Mouse (Mus musculus) 3T3-L1 (cell line): Measurements from ENCODE around the gene Ccer1.
"Not testable (repeated sequence)": the region's sequence is repeated elsewhere in the genome, so short reads cannot be mapped to it uniquely, and the experiment has no call there.

ENCODE experiments used
- DNase-seq: peaks from one replicate; pipeline ENCODE4 v3.0.0-alpha.2; 2015; ENCODE audit warnings: low read depth, low spot score

The Ccer1 gene

DNA sequence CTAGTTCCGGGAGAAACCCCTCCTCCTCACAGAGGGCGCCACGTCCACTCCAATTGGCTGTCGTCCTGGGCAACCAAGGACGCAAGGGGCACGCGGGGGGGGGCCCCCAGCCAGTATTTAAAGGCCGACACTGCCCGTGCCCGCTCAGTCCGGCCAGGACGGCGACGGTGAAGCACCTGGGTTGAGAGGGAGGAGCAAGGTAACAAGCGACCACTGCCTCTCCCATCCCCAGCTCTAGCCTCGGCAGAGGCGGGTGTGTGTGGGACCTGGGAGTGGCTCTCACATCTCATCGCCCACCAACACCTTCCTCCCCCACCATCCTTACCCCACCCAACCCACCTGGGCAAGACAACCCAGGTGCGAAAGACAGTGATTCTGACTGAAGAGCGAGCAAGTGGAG, at the start of gene Ccer1:
Gene Ccer1 (plus strand): TSS at position 147 of the 400 bp plus-strand sequence.
- no peak for DNase-seq

DNA sequence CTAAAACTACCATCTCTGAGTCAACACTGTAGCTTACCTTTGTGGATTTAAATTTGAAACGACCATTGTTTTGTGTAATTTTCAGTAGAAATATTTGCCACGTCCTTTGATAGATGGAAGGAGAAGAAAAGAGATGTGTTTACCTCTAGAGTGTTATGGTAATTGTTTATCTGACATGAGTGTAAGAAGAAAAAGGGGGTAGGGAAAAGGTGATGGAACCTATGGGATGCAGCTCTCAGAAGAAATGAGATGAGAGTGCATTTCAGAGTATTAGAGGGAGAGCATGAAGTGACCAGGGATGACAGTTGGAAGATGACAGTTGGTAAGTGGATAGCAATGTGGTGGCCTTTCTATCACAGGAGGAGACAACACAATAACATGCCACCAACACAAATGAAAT, 49.1 kb upstream of the Ccer1 start, which contains the start of gene Epyc:
Gene Epyc (plus strand): TSS at position 301 of the 400 bp plus-strand sequence.
- no peak for DNase-seq

DNA sequence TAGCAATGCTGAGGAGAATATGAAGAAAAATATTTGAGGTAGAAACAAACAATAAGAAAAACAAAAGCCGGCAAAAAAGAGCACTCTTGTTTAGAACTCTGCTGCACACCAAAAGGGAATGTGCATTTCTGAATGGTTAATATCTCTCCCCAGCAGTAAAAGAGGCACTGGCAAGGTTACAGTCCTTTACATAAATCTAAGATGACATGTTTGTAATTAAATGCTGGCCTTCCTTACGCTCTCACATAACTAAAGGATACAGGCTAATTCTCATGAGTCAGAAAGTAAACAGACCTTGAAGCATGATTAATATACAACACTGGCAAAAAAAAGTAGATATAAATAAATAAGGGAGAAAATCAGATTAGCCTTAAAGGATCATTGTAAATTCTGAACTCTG, 42.5 kb upstream of the Ccer1 start:
- DNase-seq: peak; percentile 66

DNA sequence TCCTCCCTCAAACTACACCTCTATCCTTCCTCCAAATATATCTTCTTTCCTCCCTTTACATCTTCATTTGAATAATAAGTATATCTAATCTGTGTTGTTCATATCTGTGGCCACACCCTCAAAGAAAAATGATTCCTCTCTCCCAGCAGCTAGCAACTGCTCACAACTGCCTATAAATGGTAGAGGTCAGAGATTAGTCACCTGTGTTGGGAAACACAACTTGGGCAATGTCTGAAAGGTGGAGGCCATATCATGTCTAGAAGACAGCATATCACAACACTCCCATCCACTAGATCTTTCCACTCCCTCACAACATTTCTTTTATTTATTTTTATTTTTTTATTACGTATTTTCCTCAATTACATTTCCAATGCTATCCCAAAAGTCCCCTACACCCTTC, 33.4 kb upstream of the Ccer1 start:
- no peak for DNase-seq

DNA sequence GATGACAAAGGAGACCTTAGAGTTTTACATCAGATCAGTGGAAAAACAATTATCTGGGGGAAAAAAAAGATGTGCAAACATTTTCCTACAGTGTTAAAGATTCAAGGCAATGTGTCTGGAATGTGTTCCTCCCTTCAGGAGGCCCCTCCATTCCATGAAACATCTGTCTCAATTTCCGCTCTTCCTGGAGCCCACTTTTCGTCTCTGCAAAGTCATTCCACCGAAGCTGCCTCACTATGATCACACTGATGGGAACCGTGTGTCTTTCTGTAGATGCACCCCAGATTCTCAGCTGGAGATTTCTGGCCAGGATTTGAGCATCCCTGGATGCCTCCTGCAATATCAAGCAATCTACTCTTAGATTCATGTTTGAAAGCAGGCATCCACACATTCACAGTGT, 24.2 kb upstream of the Ccer1 start:
- DNase-seq: no peak

DNA sequence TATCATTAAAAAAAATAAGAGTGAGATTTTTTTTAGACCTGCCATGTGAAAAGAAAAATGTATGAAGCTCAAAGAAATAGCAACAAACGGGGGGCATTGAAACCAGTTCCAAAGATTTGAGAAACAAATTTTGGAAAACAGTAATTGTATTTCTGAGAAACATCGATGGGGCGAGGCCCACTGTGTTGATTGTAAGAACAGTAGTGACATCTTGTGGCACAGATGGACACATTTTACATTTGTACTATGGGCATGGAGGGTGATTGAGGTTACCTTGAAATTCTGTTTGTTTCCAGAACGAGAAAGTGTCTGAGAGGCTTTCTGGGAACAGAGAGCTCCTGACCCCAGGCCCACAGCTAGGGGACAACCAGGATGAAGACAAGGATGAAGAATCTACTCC, 22.7 kb upstream of the Ccer1 start:
- peak; percentile 77 for DNase-seq

DNA sequence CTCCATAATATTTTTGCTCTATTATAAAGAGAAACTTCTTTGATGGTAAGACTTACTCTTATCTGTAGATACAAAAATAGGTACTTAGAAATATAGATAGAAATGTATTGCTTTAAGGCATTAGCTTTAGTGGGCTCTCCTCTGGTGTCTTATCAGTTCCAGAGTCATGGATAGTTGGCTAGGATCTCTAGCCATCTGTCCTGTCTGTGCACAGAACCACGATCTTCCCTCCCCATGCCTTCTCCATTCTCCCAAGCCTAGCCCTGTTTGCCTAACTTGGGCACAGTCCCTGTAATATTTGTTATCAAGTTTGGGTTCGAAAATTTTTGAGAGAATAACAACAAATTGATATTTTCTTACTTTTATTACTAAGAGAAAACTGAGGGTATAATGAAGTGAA, 19.6 kb upstream of the Ccer1 start:
- DNase-seq: no peak

DNA sequence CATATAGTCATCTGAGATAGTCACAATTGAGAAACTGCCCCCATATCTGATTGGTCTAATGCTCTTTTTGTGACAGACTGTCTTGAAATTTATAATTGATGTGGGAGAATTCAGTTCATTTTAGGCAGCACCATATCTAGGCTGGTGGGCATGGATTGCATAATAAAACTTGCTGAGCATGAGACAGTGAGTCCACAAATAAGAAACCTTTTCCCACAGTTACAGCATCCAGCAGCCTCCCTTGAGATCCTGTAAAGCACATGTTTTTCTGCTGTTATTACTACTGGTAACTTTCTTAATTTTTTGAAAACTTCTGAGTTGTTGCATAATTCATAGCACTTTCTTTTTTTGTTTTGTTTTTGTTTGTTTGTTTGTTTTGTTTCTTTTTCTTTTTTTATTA, 9.9 kb upstream of the Ccer1 start:
- DNase-seq: no peak

DNA sequence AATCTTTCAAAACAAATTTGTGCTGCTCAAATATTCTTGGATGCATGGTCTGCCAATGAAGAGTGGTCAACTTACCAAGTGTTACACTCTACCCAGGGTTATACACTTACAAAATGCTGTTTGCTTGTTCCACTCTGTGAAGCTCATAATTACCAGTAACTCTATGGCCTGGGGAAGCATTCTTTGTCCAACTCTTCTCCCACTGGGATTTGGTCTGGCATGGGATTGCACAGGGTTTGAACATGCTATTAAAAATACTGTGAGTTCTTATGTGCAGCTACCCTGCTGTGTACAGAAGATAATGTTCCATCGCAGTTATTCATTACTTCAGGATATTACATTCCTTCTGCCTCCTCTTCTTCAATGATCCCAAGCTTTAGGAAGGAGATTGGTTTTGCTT, 5.7 kb upstream of the Ccer1 start:
- DNase-seq: no peak

DNA sequence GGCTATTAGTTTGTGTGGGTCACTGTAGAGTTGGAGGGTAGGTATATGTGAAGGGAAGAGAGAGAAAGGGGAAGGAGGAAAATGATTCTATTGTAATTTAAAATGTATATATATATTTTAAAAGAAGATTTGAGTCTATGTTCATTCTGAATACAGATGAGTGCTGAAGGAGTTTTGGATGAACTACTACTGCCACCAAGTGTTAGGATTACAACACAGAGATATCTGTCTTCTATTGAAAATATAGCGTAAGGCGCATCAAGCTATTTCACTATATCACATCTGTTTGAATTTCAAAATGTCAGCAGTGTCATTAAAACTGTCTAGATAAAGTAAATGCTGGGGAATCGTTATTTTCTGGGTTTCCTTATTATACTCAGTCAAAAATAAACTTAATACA, 3.4 kb upstream of the Ccer1 start:
- DNase-seq: peak; percentile 56

DNA sequence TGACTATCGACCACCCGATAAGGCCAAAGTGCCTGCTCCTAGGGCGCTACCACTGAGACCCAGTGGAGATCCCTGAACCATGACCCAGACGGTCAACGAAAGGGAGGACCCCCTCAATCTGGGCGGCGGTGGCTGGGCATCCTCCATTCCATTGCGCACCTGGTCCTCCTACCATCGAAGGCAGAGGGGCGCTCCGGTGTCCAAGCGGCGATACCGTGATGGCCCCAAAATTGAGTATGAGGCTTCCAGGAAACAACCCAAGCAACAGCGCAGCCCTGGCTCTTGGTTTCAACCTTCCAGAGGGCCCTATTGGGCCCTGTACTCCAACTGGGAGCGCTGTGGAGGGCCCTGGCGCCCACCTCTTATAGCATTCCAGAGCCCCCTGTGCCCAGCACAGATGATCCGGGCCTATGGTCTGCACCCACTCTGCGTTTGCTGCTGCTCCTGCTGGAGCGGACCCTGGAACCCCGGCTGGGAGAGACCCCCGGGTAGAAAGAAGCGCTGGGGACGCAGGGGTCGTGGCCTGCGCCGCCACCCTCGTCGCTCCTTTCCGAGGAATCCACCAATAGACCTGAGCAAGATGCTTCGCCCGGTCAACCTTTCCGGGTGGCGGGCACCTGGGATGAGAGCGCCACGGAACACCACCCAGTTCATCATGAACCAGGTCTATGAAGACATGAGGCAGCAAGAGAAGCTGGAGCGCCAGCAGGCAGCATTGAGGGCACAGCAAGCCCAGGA, 708 bp downstream of the Ccer1 start:
- DNase-seq: no peak

DNA sequence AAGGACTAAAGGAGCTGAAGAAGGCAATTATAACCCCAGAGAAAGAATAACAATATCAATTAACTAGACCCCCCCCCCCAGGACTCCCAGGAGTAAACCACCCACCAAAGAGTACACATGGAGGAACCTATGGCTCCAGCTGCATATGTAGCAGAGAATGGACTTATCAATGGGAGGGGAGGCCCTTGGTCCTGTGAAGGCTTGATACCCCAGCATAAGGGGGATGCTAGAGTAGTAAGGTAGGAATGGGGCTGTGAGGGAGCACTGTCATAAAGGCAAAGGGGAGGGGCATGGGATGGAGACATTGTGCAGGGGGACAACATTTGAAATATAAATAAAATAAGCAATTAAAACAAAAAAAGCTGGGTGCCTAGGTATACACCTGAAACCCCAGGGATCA, 9.5 kb downstream of the Ccer1 start:
- DNase-seq: no peak

DNA sequence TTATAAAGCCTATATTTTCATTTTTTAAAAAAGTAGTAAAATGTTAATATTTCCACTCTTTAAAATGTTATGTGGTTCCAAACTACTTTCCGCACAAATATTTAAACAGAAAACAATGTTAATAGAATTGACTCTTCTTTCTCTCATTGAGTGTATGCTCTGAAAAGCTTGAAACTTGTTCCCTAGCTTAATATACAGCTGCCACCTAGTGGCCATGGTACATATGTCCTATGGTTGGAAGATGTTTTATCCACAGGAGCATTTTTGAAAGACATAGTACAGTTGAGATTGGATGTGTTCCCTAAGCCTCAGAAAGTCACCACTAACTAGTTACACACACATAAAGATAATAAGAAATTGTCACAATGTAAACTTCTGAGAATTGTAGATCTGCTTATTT, 11.7 kb downstream of the Ccer1 start:
- DNase-seq: peak; percentile 77

DNA sequence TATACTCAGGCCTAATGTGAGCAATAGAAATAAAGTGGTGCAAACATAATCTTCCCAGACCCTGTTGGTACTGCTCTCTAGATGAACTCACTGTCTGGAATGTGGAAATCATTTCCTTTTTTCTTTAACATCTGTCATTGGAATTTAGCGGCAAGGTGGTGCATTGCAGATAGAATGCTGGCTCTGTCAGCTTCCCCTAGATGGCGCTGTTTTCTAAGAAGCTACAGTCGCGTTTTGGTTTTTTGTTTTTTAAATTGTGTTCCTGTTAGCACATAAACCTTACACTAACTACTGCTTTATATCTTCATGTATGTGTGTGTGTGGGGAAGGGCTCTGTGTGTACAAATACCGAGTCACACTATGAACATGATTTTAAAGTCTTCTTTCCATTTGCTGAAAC, 19.8 kb downstream of the Ccer1 start:
- DNase-seq: peak; percentile 87

DNA sequence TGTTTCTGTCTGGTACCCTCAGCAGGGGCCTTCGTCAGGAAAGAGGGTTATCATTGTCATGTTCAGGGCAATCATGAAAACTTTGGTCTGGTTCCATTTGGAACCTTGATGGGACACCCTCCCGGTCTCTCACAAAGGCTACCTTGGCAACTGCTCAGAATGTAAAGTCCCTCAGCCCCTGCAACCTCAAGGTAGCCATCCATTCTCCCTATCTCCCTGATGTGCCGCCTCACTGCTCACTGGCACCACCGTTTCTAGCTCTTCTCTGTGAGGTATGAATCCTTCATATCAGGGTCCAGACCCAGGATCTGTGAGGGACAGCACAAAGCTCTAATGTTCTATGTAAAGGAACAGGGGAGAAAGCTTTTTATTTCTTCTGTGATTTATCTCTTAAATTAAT, 21.7 kb downstream of the Ccer1 start:
- no peak for DNase-seq

DNA sequence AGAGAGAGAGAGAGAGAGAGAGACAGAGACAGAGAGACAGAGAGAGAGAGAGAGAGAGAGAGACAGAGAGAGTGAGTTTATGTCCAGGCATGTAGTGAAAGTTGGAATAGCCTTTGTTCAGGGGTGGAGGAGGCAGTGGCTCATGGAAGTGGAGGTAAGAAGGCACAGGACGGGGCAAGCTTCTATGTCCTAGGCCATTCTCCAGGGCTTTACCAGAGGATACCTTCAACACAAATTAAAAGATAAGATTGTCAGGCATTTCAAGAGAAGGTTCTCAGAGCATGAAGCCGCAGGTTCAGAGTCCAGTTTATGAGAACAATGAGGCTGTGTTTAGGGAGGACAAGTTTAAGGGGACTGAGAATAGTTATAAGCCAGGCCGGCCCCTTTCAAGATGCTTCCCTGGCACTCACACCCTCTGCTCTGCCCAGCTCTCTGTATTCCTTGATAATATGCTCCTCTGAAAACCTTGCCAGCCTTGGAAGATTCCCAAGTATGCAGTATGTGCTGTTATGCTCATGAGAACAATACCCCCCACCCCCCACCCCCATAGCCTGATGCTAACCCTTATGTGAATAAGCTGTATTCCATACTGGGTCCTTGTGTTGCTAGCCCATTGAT, 22.5 kb downstream of the Ccer1 start:
- DNase-seq: no peak

DNA sequence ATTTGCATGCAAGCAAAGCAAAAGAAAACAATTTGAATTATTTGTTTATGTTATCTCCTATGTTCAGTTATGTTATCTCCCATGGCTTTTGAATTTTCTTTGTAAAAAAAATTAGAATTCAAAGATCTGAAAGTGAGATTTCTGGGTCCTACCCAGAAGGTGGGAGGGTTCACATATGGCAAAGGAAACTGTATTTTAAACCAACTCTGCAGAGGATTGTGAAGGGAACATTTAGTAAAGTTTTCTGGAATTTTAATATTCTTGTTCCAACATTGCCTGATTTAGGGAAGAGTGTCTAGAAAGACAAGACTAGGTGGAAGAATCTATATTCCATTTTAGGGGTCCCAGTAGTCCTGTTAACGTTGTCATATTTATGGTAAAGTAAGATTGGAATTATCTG, 24.4 kb downstream of the Ccer1 start:
- no peak for DNase-seq

DNA sequence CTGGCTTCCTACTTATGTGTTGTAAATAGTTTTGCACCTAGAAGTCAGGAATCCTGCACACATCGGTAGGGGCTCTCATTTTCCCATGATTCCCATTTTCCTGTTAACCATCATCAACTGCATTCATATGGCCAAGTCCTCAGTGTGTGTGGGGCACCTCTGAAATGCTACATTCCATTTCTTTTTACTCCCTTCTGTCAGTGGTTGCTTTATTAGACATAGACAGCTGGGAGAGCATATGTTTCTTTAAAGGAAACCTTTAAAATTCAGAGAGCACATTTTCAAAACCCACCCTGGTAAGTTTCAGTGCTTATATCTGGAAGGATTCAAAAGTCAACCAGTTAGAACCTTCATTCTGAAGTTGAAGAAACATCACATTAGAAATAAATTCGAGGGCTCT, 25.2 kb downstream of the Ccer1 start:
- no peak for DNase-seq

DNA sequence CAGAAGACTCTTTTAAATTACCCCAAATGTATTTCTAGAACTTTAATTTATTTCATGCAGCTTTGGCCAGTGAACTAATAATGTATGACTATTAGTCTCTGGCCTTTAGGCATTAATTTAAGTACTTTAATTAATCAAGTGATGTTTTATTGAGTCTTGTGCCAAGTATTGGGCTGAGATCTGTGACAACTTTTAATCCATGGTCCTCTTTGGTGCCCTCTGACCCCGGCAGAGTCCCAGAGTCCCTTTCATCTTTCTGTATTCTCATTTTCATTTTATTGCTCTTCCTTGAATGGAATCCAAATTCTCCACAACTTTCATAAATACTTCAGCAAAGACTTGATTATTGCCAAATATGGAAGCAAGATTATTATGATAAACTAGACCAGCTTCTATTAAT, 27.8 kb downstream of the Ccer1 start:
- DNase-seq: no peak

DNA sequence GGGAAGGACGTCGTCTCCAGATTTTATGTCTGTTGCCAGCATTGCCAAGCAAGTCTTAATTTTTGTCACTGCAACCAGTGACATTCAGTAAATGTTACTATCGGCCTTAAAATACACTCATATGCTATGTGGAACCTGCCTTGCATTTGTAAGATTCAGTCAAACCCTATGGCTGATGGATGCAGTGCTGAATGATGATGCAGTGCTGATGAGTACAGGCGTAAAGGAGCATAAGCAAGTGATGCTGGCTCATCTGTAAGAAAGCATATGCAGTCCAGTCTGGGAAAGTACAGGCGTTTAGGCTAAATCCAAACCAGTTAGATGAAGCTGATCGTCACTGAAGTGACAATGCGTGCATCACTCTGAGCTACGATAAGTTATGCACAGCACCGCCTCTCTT, 29.9 kb downstream of the Ccer1 start:
- no peak for DNase-seq

DNA sequence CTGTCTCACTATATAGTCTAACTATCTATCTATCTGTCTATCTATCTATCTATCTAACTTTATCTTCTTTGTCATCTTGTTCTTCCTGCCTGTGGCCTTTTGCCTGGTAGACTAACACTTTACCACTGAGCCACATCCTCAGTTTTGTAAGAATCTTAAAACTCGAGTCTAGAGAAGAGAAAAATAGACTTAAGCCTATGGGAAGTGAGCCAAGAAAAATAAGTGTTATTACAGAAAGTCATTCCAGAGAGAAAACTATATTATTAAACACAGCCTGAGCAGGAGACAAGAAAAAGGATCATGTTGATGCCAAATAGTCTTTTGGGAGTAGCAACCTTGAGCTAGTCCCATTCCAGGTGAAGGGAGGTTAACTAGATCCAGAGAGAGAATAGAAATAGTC, 33.1 kb downstream of the Ccer1 start:
- peak; percentile 42 for DNase-seq

DNA sequence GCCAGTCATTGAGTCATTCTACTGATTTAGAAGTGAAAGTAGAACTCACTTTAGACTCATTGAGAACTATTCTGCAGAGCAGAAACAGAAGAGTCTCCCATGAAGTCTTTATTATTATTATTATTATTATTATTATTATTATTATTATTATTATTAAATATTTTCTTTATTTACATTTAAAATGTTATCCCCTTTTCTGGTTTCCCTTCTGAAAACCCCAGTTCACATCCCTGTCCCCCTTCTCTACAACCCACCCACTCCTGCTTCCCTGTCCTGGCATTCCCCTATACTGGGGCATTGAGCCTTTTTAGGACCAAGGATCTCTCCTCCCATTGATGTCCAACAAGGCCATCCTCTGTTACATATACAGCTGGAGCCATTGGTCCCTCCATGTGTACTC, 33.8 kb downstream of the Ccer1 start, which contains the start of gene C030005K15Rik:
Gene C030005K15Rik (minus strand): TSS at position 101 of the 400 bp plus-strand sequence.
- DNase-seq: not testable (repeated sequence)
